Mouse (Mus musculus) liver, embryonic 12.5 days (tissue): ENCODE data around the gene Hoxd9. TPM values are rescaled to one million over a fixed set of nuclear protein-coding genes. Genes with fewer than 3 reads are reported as not detected.

Source experiments
- ATAC-seq: fragments of 200-750 bp; cut with Nextera tagmentation; 2 replicates; pipeline ENCODE4 v1.8.0; 2017; ENCODE audit warnings: moderate number of reproducible peaks, mild to moderate bottlenecking, moderate library complexity
- H3K27ac ChIP-seq: fragments of 300-500 bp; sonication (generic); 2 replicates; pipeline ENCODE4 v1.5.1; 2016; ENCODE audit warnings: mild to moderate bottlenecking
- H3K27me3 ChIP-seq: fragments of 300-500 bp; sonication (generic); replicated peaks from 2 replicates; pipeline ENCODE4 v1.6.1; 2016; ENCODE audit warnings: mild to moderate bottlenecking, moderate library complexity
- H3K36me3 ChIP-seq: fragments of 300-500 bp; sonication (generic); 2 replicates; pipeline ENCODE4 v1.6.1; 2016; ENCODE audit warnings: mild to moderate bottlenecking, moderate library complexity
- H3K4me1 ChIP-seq: fragments of 300-500 bp; sonication (generic); 2 replicates; pipeline ENCODE4 v1.6.1; 2016
- H3K4me2 ChIP-seq: fragments of 300-500 bp; sonication (generic); 2 replicates; pipeline ENCODE4 v1.6.1; 2016; ENCODE audit warnings: mild to moderate bottlenecking, moderate library complexity
- H3K4me3 ChIP-seq: fragments of 300-500 bp; sonication (generic); 2 replicates; pipeline ENCODE4 v1.5.1; 2016; ENCODE audit warnings: mild to moderate bottlenecking, moderate library complexity
- H3K9ac ChIP-seq: fragments of 300-500 bp; sonication (generic); 2 replicates; pipeline ENCODE4 v1.6.1; 2016; ENCODE audit warnings: mild to moderate bottlenecking, moderate library complexity
- H3K9me3 ChIP-seq: fragments of 300-500 bp; sonication (generic); replicated peaks from 2 replicates; pipeline ENCODE4 v1.6.1; 2016; ENCODE audit warnings: mild to moderate bottlenecking, moderate library complexity
- whole genome bisulfite sequencing: fragments of 180-500 bp; shearing (Covaris S2); methylation state at CpG from one replicate; pipeline ENCODE4 v1.1.7; 2016; ENCODE audit not compliant: insufficient replicate concordance; 5-methylcytosine and 5-hydroxymethylcytosine counted together
- polyA plus RNA-seq: library from polyadenylated mRNA; unstranded; fragments of >200 nt; fragmentation: Nextera tagmentation; extraction: Ambion mirVana; gene quantifications from 2 replicates; pipeline ENCODE4 v1.2.1, GENCODE M21; 2016

Hoxd9 gene
- polyA plus RNA-seq, 1 experiment from 2014 or later, result 0.06 TPM

GRCm38 (mm10) chr2:74670632-74671188 is 26.8 kb upstream of the Hoxd9 start:
- H3K4me1 ChIP-seq, result peaks cover 15% of the 10 kb centered on the region; the same call in 1 of the 2 replicates
- H3K36me3 ChIP-seq, result no peaks in the 10 kb centered on the region
- no peak overlapping the region for H3K4me2 ChIP-seq
- no peak overlapping the region for H3K4me3 ChIP-seq
- no peaks in the 10 kb centered on the region for H3K9me3 ChIP-seq
- H3K27me3 ChIP-seq, result peaks cover 99% of the 10 kb centered on the region
- ATAC-seq, result no peak
- H3K9ac ChIP-seq, result no peak overlapping the region
- no peak overlapping the region for H3K27ac ChIP-seq
- 3% methylated on average over 3 of the region's 3 CpGs for WGBS

- no peak overlapping the region for H3K4me3 ChIP-seq
- no peak for ATAC-seq
Observed at GRCm38 (mm10) chr2:74671847-74672246, 25.7 kb upstream of the Hoxd9 start.

DNA sequence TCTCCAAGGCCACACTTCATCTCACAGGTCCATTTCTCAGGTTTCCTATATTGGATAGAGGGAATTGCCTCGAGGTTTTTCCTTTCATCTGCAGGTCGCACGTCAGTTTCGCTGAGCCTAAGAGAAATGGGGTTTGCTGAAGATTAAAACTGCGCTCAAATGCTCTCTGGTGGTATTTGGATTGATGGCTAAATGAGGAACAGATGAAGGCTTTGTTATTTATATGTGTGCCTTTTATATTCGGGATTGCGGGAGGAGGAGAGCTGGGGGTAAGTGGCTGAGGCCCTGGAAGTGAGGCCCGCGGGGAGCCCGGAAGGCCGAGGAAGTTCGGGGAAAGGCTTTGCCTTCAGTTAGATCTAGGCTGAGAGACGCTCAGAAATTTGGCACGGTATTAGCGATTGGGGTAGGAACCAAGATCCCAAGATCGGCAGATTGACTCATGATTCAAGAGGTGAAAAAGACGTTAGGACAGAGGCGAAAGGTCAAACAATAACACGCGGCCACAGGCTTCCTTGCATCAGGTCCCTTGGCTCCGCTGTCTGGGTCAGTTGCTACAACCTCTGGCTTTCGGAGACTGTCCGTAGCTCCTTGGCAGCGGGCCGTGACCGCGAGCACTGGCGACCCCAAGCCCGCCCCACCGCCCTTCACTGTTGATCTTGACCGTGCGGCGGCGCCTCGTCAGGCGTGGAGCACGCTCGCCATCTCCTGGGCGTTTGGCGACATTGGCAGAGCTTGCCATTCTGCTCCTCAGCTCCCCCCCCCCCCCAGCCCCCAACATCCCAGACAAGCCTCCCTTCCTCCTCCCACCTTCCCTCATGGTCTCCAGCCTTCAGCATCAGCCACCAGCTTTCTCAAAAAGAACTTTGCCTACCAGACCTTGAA is 24.8 kb upstream of the Hoxd9 start:
- Histone ChIP-seq H3K9me3 (no peaks in the 10 kb centered on the region), H3K4me2 (peak overlapping the region; percentile 47), H3K4me3 (peak overlapping the region; percentile 30), H3K27me3 (peaks cover 99% of the 10 kb centered on the region), H3K36me3 (no peaks in the 10 kb centered on the region), H3K4me1 (peaks cover 13% of the 10 kb centered on the region; the same call in 1 of the 2 replicates), H3K9ac (no peak overlapping the region), H3K27ac (no peak overlapping the region)
- ATAC-seq, result no peak
- 2% methylated on average over 40 of the region's 40 CpGs for WGBS

More at GRCm38 (mm10) chr2:74671847-74672246, 25.7 kb upstream of the Hoxd9 start:
- H3K9me3 ChIP-seq, result no peaks in the 10 kb centered on the region
- H3K27ac ChIP-seq, result no peak overlapping the region
- 9% methylated on average over 5 of the region's 5 CpGs for WGBS
- H3K36me3 ChIP-seq, result no peaks in the 10 kb centered on the region
- H3K4me2 ChIP-seq, result peak overlapping the region; percentile 47; the same call in 1 of the 2 replicates
- H3K9ac ChIP-seq, result no peak overlapping the region
- peaks cover 99% of the 10 kb centered on the region for H3K27me3 ChIP-seq
- peaks cover 15% of the 10 kb centered on the region; the same call in 1 of the 2 replicates for H3K4me1 ChIP-seq

DNA sequence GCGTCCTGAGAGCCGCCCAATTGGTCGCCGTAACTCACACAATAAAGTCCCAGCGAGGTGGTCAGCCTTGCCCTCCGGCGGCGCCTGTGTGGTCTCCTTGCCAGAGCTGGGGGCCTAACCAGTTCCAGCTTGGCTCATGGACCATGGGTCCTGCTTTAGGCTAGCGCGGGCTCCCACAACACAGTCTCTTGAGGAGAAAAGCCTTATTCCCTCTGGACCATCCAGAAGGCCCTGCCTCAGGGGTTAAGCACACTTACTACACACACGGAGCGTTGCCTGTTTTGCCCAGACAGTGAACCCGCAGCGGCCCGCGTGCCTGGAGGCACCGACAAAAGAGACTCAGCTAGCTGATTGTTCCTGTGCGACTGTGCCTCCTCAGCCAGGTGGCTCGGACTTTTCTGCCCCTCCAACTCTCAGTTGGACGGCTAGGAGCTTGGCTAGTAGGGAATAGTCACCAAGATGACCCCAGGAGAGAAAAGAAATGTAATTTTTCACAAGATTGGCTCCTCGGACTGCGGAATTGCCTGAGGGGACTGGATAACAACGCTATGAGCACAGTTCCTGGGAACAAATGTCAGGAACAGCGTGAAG is 23.6 kb upstream of the Hoxd9 start:
- 0 out of 2 replicates have a peak, but pooled peaks cover 4% of the 10 kb centered on the region for H3K4me1 ChIP-seq
- H3K27ac ChIP-seq, result no peak overlapping the region
- no peaks in the 10 kb centered on the region for H3K36me3 ChIP-seq
- no peak overlapping the region for H3K4me3 ChIP-seq
- H3K27me3 ChIP-seq, result peaks cover 99% of the 10 kb centered on the region
- H3K4me2 ChIP-seq, result no peak overlapping the region
- H3K9me3 ChIP-seq, result no peaks in the 10 kb centered on the region
- ATAC-seq, result no peak
- H3K9ac ChIP-seq, result no peak overlapping the region
- WGBS, result 2% methylated on average over 24 of the region's 24 CpGs

- Histone ChIP-seq H3K9me3 (no peaks in the 10 kb centered on the region), H3K9ac (no peak within 1 kb of the TSS), H3K27ac (no peak within 1 kb of the TSS), H3K36me3 (no peaks in the 10 kb centered on the region), H3K4me1 (0 out of 2 replicates have a peak, but pooled peaks cover 4% of the 10 kb centered on the region), H3K27me3 (peaks cover 99% of the 10 kb centered on the region), H3K4me2 (no peak within 1 kb of the TSS), H3K4me3 (no peak within 1 kb of the TSS)
- 4% methylated on average over 47 of the region's 47 CpGs for WGBS
- no peak for ATAC-seq
Observed at GRCm38 (mm10) chr2:74674881-74675665, 22.5 kb upstream of the Hoxd9 start, which contains the start of gene Hoxd12. Gene Hoxd12, plus strand, starts transcription at chr2:74675013.

DNA sequence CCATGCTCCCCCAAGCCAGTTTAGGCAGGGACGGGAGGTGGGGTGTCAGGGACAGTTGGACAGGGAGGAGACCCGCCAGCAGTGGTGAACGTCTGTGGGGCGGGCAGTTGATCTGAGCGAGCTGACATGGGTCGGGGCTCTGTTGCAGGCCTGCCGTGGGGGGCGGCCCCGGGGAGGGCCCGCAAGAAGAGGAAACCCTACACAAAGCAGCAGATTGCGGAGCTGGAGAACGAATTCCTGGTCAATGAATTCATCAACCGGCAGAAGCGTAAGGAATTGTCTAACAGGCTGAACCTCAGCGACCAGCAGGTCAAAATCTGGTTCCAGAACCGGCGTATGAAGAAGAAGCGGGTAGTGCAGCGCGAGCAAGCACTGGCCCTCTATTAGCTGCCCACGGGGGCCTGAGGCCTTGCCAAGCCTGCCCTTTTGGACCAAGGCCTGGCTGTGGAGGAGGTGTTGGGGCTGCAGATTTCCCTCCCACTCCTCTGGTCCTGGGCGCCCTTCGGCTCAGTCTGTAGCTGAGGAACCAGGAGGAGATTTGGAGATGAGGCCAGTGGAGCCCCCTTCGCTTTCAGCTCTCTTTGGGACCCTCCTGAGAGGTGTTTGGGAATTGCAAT is 21.8 kb upstream of the Hoxd9 start:
- 6% methylated on average over 24 of the region's 24 CpGs for WGBS
- Histone ChIP-seq H3K4me1 (0 out of 2 replicates have a peak, but pooled peaks cover 4% of the 10 kb centered on the region), H3K36me3 (no peaks in the 10 kb centered on the region), H3K4me3 (no peak overlapping the region), H3K27me3 (peaks cover 100% of the 10 kb centered on the region), H3K9me3 (no peaks in the 10 kb centered on the region), H3K4me2 (no peak overlapping the region), H3K9ac (no peak overlapping the region), H3K27ac (no peak overlapping the region)
- ATAC-seq, result no peak

DNA sequence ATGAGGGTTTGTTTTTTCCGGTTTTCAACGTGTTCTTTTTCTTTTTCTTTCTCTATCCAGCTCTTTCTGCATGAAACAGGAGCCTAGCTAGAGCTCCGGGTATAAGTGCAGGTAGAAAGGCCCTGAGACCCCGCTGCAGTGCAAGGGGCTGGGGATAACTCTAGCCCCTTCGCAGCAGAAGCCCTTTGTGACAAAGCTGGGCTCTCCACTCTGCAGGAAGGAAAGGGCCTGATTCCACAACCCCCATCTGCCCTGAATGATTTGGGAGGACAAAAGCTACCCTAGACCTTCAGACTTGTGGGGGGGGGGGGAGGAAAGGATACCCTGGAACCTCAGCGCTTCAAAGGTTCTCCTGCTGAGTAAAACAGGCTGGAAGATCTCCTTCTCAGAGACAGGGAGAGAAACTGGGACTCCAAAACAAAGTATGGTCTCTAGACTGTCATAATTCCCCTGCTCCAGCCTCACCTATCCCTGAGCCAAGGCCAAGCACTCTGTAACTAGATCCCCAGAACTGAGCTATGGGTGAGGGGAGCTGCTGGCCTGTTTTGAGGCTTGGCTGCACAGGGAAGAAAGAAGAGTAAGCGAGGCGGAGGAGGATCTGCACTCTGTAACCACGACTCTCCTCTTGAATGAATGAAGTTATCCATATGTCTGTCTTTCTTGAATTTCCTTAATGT is 21.0 kb upstream of the Hoxd9 start:
- no peaks in the 10 kb centered on the region for H3K9me3 ChIP-seq
- H3K9ac ChIP-seq, result no peak overlapping the region
- no peak overlapping the region for H3K4me2 ChIP-seq
- H3K27me3 ChIP-seq, result peaks cover 100% of the 10 kb centered on the region
- H3K27ac ChIP-seq, result no peak overlapping the region
- ATAC-seq, result no peak
- H3K4me1 ChIP-seq, result 0 out of 2 replicates have a peak, but pooled peaks cover 4% of the 10 kb centered on the region
- H3K4me3 ChIP-seq, result no peak overlapping the region
- WGBS, result under 1% methylated on average over 9 of the region's 9 CpGs
- no peaks in the 10 kb centered on the region for H3K36me3 ChIP-seq

GRCm38 (mm10) chr2:74677106-74677505 is 20.4 kb upstream of the Hoxd9 start:
- WGBS, result 15% methylated on average over 2 of the region's 2 CpGs
- no peak overlapping the region for H3K4me2 ChIP-seq
- H3K27ac ChIP-seq, result no peak overlapping the region
- H3K9me3 ChIP-seq, result no peaks in the 10 kb centered on the region
- no peak for ATAC-seq
- H3K4me3 ChIP-seq, result no peak overlapping the region
- H3K27me3 ChIP-seq, result peaks cover 100% of the 10 kb centered on the region
- H3K4me1 ChIP-seq, result peaks cover 8% of the 10 kb centered on the region; the same call in 1 of the 2 replicates
- H3K9ac ChIP-seq, result no peak overlapping the region
- H3K36me3 ChIP-seq, result no peaks in the 10 kb centered on the region

DNA sequence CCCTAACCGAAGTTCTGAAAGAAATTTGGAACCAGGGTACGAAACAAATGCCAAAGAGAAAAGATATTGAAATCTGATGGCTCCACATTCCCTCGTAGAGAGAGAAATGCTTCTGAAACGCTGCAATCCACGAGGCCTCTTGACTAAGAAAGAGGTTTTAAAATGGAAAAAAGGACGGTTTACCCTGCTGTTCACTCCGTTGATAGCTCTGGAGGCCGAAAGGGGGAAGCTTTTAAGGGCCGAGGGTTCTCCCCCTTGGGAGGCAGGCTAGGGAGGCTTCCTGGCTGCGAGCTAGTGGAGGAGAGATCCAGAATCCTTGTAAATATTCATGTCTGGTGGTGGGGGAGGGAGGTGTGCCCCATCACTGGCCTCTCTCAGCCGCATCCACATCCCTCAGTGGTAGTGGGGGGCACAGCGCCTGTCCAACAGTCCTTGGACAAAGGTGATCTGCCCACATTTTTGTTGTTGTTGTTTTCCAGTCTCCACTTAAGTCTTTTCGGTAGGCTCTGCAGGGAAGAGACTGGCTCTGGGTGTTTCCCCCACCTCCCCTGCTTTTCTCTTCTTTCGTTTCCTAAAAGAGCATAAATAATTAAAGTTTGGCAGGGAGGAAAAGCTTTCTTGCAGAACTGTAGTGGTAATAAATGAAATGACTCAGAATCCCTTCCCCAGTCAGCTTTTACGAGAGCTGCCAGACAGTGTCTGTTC is 18.5 kb upstream of the Hoxd9 start, which contains the start of gene Hoxd11:
Gene Hoxd11 (plus strand): TSS at position 667 of the 705 bp plus-strand sequence.
- peaks cover 13% of the 10 kb centered on the region for H3K4me1 ChIP-seq
- ATAC-seq, result no peak
- no peak within 1 kb of the TSS for H3K27ac ChIP-seq
- H3K9ac ChIP-seq, result no peak within 1 kb of the TSS
- no peak within 1 kb of the TSS for H3K4me3 ChIP-seq
- no peaks in the 10 kb centered on the region for H3K9me3 ChIP-seq
- H3K27me3 ChIP-seq, result peaks cover 100% of the 10 kb centered on the region
- H3K4me2 ChIP-seq, result no peak within 1 kb of the TSS
- H3K36me3 ChIP-seq, result no peaks in the 10 kb centered on the region
- WGBS, result 4% methylated on average over 15 of the region's 15 CpGs

GRCm38 (mm10) chr2:74679596-74679971 is 17.9 kb upstream of the Hoxd9 start:
- H3K4me1 ChIP-seq, result peaks cover 13% of the 10 kb centered on the region
- no peak overlapping the region for H3K4me2 ChIP-seq
- ATAC-seq, result no peak
- H3K9me3 ChIP-seq, result no peaks in the 10 kb centered on the region
- H3K27ac ChIP-seq, result no peak overlapping the region
- peaks cover 100% of the 10 kb centered on the region for H3K27me3 ChIP-seq
- H3K9ac ChIP-seq, result no peak overlapping the region
- WGBS, result 1% methylated on average over 26 of the region's 26 CpGs
- H3K36me3 ChIP-seq, result no peaks in the 10 kb centered on the region
- H3K4me3 ChIP-seq, result no peak overlapping the region
